Mouse (Mus musculus): Measurements from ENCODE around the gene Atcay.
"Not testable (repeated sequence)": the region's sequence is repeated elsewhere in the genome, so short reads cannot be mapped to it uniquely, and the experiment has no call there.

The Atcay gene

DNA sequence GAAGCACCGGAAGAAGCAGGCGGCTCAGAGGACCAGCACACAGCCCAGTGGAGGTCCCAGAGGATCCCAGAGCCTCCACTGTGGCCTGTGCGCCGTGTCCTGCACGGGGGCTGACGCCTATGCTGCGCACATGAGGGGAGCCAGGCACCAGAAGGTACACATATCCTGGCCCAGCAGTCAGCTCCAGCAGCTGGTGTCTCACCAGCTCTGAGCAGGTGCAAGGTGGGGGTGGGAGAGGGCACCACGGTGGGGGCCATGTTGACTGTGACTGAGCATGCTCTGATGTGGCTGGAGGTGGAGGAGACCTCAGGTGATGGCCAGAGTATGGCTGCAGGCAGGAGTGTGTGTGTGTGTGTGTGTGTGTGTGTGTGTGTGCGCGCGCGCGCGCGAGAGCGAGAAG lies 11.4 kb upstream of the Atcay start:
- no peak for DNase-seq (ENCODE audit: low read depth, low spot score)

DNA sequence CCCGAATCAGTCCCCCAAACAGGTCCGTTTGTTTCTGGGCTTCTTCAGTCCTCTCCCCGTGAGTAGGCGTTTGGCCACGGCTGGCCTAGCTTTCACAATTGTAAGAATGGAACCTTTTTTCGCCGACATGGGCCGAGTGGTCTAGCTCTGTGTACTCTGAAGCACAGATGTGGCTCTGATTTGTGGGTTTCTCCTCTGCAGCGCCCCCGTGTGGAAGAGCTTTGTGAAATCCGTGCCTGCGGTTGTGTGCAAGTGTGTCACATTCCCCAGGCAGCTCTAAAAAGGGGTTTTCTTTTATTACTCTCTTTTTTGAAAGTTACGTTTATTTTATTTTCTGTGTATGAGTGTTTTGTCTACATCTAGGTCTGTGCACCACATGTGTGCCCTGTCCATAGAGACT lies 10.2 kb upstream of the Atcay start:
- DNase-seq (ENCODE audit: low read depth, low spot score): peak; percentile 21

- DNase-seq (ENCODE audit: low read depth, low spot score): no peak
Observed at GRCm38 (mm10) chr10:81238618-81239017, 8.0 kb upstream of the Atcay start.

DNA sequence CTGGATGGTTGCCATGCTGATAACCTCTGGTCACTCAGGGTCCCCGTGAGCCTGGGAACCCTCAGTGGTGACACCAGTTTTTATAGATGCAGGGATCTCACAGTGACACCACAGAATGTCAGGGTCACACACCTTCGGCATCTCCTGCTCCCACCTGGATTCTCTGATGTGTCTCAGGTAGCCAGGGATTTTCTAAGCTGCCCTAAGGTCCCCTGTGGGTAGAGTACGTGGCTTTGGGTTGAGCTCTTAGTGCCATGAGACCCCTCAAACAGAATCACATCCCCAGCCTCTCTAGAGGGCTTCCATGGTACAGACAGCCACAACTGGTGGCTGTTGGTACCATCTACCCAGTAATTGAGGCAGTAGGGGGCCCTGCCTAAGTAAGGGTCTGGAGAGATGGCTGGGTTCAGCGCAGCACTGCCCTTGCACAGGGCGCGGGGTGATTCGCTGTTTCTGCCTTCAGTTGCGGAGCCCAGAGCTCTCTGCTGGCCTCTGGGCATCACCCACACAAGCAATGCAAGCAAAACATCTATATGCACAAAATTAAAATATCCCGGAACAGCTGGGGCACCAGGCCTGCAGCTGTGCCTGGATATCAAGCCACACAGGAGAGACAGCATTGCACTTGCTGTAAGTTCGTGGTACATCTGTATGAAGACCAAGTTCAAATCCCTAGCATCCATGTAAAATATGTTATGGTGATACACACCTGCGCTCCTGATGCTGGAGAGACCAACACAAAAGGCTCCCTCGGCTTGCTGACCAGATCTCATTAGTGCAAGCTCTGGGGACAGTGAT lies 6.0 kb upstream of the Atcay start:
- DNase-seq (ENCODE audit: low read depth, low spot score): no peak

- no peak for DNase-seq (ENCODE audit: low read depth, low spot score)
Observed at GRCm38 (mm10) chr10:81234206-81234605, 3.6 kb upstream of the Atcay start.

GRCm38 (mm10) chr10:81233226-81233585 lies 2.6 kb upstream of the Atcay start:
- no peak for DNase-seq (ENCODE audit: low read depth, low spot score)

- DNase-seq (ENCODE audit: low read depth, low spot score): peak; percentile 54
Observed at GRCm38 (mm10) chr10:81232580-81233225, 2.1 kb upstream of the Atcay start, which contains the start of gene Zfr2. Gene Zfr2, plus strand, starts transcription at chr10:81233155.

DNA sequence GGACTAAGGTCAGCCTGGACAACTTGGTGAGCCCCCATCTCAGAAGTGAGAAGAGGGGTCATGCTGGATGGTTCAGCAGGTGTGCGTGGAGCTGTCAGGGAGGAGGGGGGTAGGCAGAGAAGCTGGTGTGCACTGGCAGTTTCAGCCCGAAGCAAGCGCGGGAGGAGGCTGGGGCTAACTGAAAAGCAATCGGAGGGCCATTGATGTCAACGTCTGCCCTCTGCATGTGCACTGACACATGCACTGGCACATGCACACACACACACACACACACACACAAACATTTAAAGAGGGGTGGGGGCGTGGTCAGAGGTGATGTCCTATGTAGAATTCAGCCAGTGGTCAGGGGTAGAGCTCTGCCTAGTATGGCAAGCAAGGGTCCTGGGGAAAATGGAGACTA lies 803 bp upstream of the Atcay start:
- no peak for DNase-seq (ENCODE audit: low read depth, low spot score)

GRCm38 (mm10) chr10:81229735-81230437 lies 747 bp downstream of the Atcay start:
- DNase-seq (ENCODE audit: low read depth, low spot score): no peak

DNA sequence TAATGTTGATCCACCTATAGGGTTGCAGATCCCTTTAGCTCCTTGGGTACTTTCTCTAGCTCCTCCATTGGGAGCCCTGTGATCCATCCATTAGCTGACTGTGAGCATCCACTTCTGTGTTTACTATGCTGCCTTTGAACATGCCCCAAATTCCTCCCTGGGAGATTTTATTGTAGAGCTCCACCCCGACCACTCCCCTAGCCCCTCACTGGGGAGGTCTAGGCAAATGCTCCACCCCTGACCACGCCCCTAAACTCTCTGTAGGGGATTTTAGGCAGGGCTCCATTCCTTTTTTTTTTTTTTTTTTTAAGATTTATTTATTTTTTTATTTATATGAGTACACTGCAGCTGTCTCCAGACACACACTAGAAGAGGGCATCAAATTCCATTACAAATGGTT lies 6.9 kb downstream of the Atcay start:
- DNase-seq (ENCODE audit: low read depth, low spot score): not testable (repeated sequence)

- no peak for DNase-seq (ENCODE audit: low read depth, low spot score)
Observed at GRCm38 (mm10) chr10:81221402-81222015, 9.1 kb downstream of the Atcay start.

GRCm38 (mm10) chr10:81217964-81218363 lies 12.7 kb downstream of the Atcay start:
- peak; percentile 47 for DNase-seq (ENCODE audit: low read depth, low spot score)

DNA sequence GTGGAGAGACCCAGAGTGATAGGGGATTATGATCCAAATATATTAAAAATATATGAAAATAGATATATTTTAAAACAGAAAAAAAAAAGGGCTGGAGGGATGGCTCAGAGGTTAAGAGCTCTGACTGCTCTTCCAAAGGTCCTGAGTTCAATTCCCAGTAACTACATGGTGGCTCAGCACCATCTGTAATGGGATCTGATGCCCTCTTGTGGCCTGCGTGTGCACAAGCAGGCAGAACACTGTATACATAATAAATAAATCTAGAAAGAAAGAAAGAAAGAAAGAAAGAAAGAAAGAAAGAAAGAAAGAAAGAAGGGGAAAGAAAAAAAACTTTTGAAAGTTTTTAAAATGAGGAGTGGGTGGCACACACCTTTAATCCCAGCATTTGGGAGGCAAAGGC lies 13.4 kb downstream of the Atcay start:
- DNase-seq (ENCODE audit: low read depth, low spot score): not testable (repeated sequence)

GRCm38 (mm10) chr10:81216810-81217209 lies 13.8 kb downstream of the Atcay start:
- DNase-seq (ENCODE audit: low read depth, low spot score): no peak

GRCm38 (mm10) chr10:81216260-81216659 lies 14.4 kb downstream of the Atcay start:
- DNase-seq (ENCODE audit: low read depth, low spot score): no peak

DNA sequence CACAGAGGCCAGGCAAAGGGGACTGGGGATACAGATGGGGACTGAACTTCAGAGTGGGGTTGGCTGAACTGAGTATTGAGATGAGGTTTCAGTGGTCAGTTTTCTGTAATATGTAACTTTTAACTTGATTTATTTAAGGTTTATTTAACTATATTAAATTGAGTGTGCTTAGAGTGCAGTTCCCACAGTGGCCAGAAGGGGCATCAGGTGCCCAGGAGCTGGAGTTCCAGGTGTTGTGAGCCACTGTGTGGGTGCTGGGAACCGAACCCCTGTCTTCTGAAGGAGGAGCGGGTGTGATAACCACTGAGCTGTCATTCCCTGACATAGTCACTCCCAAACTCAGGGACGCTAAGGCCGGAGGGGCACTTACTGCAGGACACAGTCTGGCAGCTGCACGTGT lies 20.5 kb downstream of the Atcay start:
- no peak for DNase-seq (ENCODE audit: low read depth, low spot score)

GRCm38 (mm10) chr10:81204137-81204536 lies 26.5 kb downstream of the Atcay start:
- no peak for DNase-seq (ENCODE audit: low read depth, low spot score)

DNA sequence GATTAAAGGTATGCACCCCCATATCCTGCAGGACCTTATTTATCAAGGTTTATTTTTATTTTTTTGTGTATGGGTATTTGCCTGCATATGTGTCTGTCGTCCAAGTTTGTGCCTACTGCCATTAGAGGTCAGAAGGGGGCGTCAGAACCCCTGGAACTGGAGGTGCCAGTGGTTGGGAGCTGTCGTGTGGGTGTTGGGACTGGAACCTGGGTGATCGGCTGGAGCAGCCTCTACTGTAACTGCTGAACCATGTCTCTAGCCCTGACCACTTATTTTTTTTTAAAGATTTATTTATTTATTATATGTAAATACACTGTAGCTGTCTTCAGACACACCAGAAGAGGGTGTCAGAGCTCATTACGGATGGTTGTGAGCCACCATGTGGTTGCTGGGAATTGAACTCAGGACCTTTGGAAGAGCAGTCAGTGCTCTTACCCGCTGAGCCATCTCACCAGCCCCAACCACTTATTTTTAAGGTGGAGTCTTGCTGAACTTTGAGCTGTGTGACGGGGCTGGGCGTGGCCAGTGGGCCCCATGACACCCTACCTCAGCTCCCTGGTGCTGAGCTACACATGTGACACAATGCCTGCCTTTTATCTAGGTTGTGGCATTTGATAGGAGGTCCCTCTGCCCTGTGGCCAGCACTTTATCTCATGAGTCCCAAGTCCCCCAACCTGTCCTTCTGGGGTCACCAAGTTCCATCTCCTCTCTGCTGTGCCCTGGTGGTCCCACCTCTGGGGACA lies 27.5 kb downstream of the Atcay start:
- DNase-seq (ENCODE audit: low read depth, low spot score): no peak

GRCm38 (mm10) chr10:81201807-81202758 lies 28.6 kb downstream of the Atcay start, which contains the start of gene Nmrk2:
Gene Nmrk2, minus strand, starts transcription at chr10:81202051.
- no peak for DNase-seq (ENCODE audit: low read depth, low spot score)

DNA sequence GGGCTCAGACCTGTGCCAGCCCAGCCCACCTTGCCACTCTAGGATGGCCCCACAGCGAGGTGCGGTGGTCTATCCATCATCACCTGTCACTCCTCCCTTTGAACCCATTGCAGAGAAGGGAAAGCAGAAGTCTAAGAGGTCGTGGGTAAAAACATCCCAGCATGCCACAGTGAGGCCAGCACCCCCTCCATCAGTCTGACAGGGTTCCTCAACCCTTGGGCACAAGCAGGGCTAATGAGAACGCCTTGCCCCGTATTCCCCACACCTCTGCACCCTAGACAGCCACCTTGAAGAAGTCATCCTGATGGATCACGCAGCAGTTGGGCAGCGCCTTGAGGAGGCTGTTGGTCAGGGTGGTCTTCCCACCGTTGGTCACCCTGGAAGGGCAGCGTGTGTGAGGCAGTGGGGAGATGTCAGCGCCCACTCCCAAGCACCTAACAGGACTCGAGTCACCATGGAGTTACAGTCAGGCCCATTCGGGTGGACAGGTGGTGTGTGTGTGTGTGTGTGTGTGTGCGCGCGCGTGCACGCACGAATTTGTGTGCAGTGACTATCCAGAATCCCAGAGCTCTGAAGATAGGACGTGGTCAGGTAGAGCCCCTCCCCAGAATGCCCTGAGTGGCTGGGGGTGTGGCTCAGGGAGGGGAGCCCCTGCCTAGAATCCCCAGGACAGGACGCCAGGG lies 29.9 kb downstream of the Atcay start:
- no peak for DNase-seq (ENCODE audit: low read depth, low spot score)
